12 mouse cellular contexts compared by ENCODE assay signal in genomic region chr2:33498280-33498679, GRCm38 (mm10). TPM values are rescaled to one million over a fixed set of nuclear protein-coding genes. Genes with fewer than 3 reads are reported as not detected.
DNase-seq lines count a peak whose midpoint lies in the region.
"Had no signal": no experiment of that assay in that cellular context is flagged by ENCODE, and none has a peak within 500 bp of the region (broad histone marks: within the 10 kb centered on the region; RNA-seq: fewer than 3 reads in every experiment).

No protein-coding gene starts in this region.

- peak; percentile 5 for DNase-seq in kidney, adult 11 months
- DNase-seq in kidney, postnatal 25 days = no peak
- DNase-seq in urinary bladder, postnatal 14 days (ENCODE audit: low spot score) = peak; percentile 53
- no peak for DNase-seq in urinary bladder, adult 2 months (ENCODE audit: low spot score)
- peak; percentile 34 for DNase-seq in adrenal gland, postnatal 10 days
- peak; percentile 11 to 26 for DNase-seq in kidney, postnatal 4 days
- no peak for DNase-seq in frontal cortex, postnatal 14 days (ENCODE audit: low spot score in 2 of 2)
- no peak for DNase-seq in layer of hippocampus, adult 11-12 months (ENCODE audit: low spot score)
- DNase-seq: gastrocnemius, postnatal 14 days; layer of hippocampus, adult 9-11 months; liver, embryonic 13.5 days; lung, postnatal 10 days had no signal

RNA-seq across cellular contexts. Expression of gene Zbtb43, which starts 29.9 kb away (rescaled TPM):
- polyA plus RNA-seq in urinary bladder, adult 2 months (2012; rRNA removed) = 13.9 and 16.2 TPM in 2 replicates
- 10 to 100 TPM; 21.9 to 26.7 TPM for total RNA-seq in adrenal gland, postnatal 10 days (2021)

Comparison
In these comparisons a context has a peak if more than half of its experiments do, and no peak if none do; other contexts are left out.
1. DNase-seq: peak in kidney, adult 11 months (single experiment), urinary bladder, postnatal 14 days (single experiment), adrenal gland, postnatal 10 days (single experiment) and kidney, postnatal 4 days (2 of 2); none in kidney, postnatal 25 days (0 of 2), urinary bladder, adult 2 months (single experiment), frontal cortex, postnatal 14 days (0 of 2) and layer of hippocampus, adult 11-12 months (single experiment).